In genomic region chr2:58550488-58550887, GRCm38 (mm10) we compare ENCODE assay signal across 16 mouse cellular contexts. TPM values are rescaled to one million over a fixed set of nuclear protein-coding genes. Genes with fewer than 3 reads are reported as not detected.
A peak's percentile ranks its signal among the peaks of the same experiment; 100 is the strongest.
DNase-seq lines count a peak whose midpoint lies in the region; ATAC-seq and TF ChIP-seq lines count a peak whose summit lies in the region.
"Had no signal": no experiment of that assay in that cellular context is flagged by ENCODE, and none has a peak within 500 bp of the region (broad histone marks: within the 10 kb centered on the region; RNA-seq: fewer than 3 reads in every experiment).

No protein-coding gene starts in this region.

- ATAC-seq in lung, embryonic 14.5 days (ENCODE audit: insufficient read depth), result peak; percentile 65; the same call in 1 of the 2 replicates
- peak; percentile 68; the same call in 1 of the 2 replicates for ATAC-seq in forebrain, embryonic 15.5 days (replicated peaks)
- ATAC-seq in neural tube, embryonic 12.5 days (ENCODE audit: low FRiP score, low read depth), result peak; percentile 13; the same call in 1 of the 2 replicates
- ATAC-seq in liver, embryonic 12.5 days, result no peak
- ATAC-seq: inflammation-experienced regulatory T-cells, adult 6 months had no signal

- no peak overlapping the region for H3K4me2 ChIP-seq in lung, embryonic 14.5 days
- no peak overlapping the region for H3K4me2 ChIP-seq in forebrain, embryonic 15.5 days (replicated peaks)
- no peak overlapping the region for H3K4me2 ChIP-seq in neural tube, embryonic 12.5 days (replicated peaks)
- no peak overlapping the region for H3K4me2 ChIP-seq in liver, embryonic 12.5 days
- H3K4me2 ChIP-seq: embryonic facial prominence, embryonic 13.5 days had no signal

- H3K27ac ChIP-seq in lung, embryonic 14.5 days (ENCODE audit: low read depth), result no peak overlapping the region
- H3K27ac ChIP-seq in forebrain, embryonic 15.5 days (replicated peaks), result no peak overlapping the region
- H3K27ac ChIP-seq in neural tube, embryonic 12.5 days, result no peak overlapping the region
- H3K27ac ChIP-seq in liver, embryonic 12.5 days, result no peak overlapping the region
- H3K27ac ChIP-seq: embryonic facial prominence, embryonic 13.5 days had no signal

- H3K4me1 ChIP-seq in lung, embryonic 14.5 days (ENCODE audit: insufficient read depth), result peaks cover 6% of the 10 kb centered on the region; the same call in 1 of the 2 replicates
- H3K4me1 ChIP-seq in lung, adult 2 months (ENCODE audit: control insufficient read depth, insufficient read depth, low read length), result no peaks in the 10 kb centered on the region
- H3K4me1 ChIP-seq in forebrain, embryonic 15.5 days, result peaks cover 24% of the 10 kb centered on the region
- peaks cover 20% of the 10 kb centered on the region for H3K4me1 ChIP-seq in neural tube, embryonic 12.5 days
- H3K4me1 ChIP-seq in liver, embryonic 12.5 days, result peaks cover 38% of the 10 kb centered on the region

- peak; percentile 90 for DNase-seq in heart, adult 11 months
- no peak for DNase-seq in heart, adult 9 months (ENCODE audit: low spot score in 2 of 2)
- DNase-seq in lung, embryonic 14.5 days, result peak; percentile 50
- DNase-seq in lung, adult 2 months, result no peak
- DNase-seq in urinary bladder, postnatal 10 days (ENCODE audit: low spot score), result no peak
- DNase-seq: cerebellum, postnatal 10 days; kidney, postnatal 10 days; liver; lung, postnatal 14 days; retina, postnatal 1 day; thymus, adult 2 months had no signal

- no peak overlapping the region for H3K4me3 ChIP-seq in lung, embryonic 14.5 days (ENCODE audit: low read depth, low read length)
- no peak overlapping the region for H3K4me3 ChIP-seq in lung, adult 2 months (replicated peaks; ENCODE audit: extremely low read depth, low read depth, low read length)
- H3K4me3 ChIP-seq in forebrain, embryonic 15.5 days, result no peak overlapping the region
- H3K4me3 ChIP-seq in neural tube, embryonic 12.5 days, result no peak overlapping the region
- H3K4me3 ChIP-seq in liver, embryonic 12.5 days, result no peak overlapping the region
- H3K4me3 ChIP-seq: embryonic facial prominence, embryonic 13.5 days had no signal

- no peaks in the 10 kb centered on the region for H3K27me3 ChIP-seq in lung, embryonic 14.5 days (ENCODE audit: insufficient read depth, low read length)
- H3K27me3 ChIP-seq in forebrain, embryonic 15.5 days, result no peaks in the 10 kb centered on the region
- no peaks in the 10 kb centered on the region for H3K27me3 ChIP-seq in neural tube, embryonic 12.5 days (replicated peaks)
- H3K27me3 ChIP-seq in liver, embryonic 12.5 days (replicated peaks), result no peaks in the 10 kb centered on the region
- H3K27me3 ChIP-seq: embryonic facial prominence, embryonic 13.5 days had no signal

- TF ChIP-seq CTCF in lung, embryonic 14.5 days (IDR thresholded peaks at IDR 0.05; ENCODE audit: low read depth), result no peak
- TF ChIP-seq CTCF in lung, adult 2 months (IDR thresholded peaks at IDR 0.05; ENCODE audit: insufficient read depth, low read length), result no peak

- H3K9ac ChIP-seq in lung, embryonic 14.5 days, result no peak overlapping the region
- H3K9ac ChIP-seq in forebrain, embryonic 15.5 days (replicated peaks), result no peak overlapping the region
- no peak overlapping the region for H3K9ac ChIP-seq in neural tube, embryonic 12.5 days
- H3K9ac ChIP-seq in liver, embryonic 12.5 days, result no peak overlapping the region
- H3K9ac ChIP-seq: embryonic facial prominence, embryonic 13.5 days had no signal

- H3K9me3 ChIP-seq in lung, embryonic 14.5 days (ENCODE audit: low read depth, low read length), result no peaks in the 10 kb centered on the region
- H3K9me3 ChIP-seq in forebrain, embryonic 15.5 days, result no peaks in the 10 kb centered on the region
- H3K9me3 ChIP-seq in neural tube, embryonic 12.5 days, result no peaks in the 10 kb centered on the region
- H3K9me3 ChIP-seq in liver, embryonic 12.5 days (replicated peaks), result no peaks in the 10 kb centered on the region
- H3K9me3 ChIP-seq: embryonic facial prominence, embryonic 13.5 days had no signal

- TF ChIP-seq POLR2A in lung, adult 2 months (IDR thresholded peaks at IDR 0.05; ENCODE audit: borderline replicate concordance, extremely low read depth, low read depth, low read length), result no peak

- H3K36me3 ChIP-seq in lung, embryonic 14.5 days (ENCODE audit: insufficient read depth), result no peaks in the 10 kb centered on the region
- H3K36me3 ChIP-seq in forebrain, embryonic 15.5 days, result no peaks in the 10 kb centered on the region
- H3K36me3 ChIP-seq in neural tube, embryonic 12.5 days, result no peaks in the 10 kb centered on the region
- no peaks in the 10 kb centered on the region for H3K36me3 ChIP-seq in liver, embryonic 12.5 days
- H3K36me3 ChIP-seq: embryonic facial prominence, embryonic 13.5 days had no signal

- 29% methylated on average over 9 of the region's 9 CpGs for WGBS in lung, embryonic 14.5 days
- WGBS in lung, adult 2 months, result 60% methylated on average over 9 of the region's 9 CpGs
- WGBS in forebrain, embryonic 15.5 days, result 61% methylated on average over 9 of the region's 9 CpGs
- 64% methylated on average over 9 of the region's 9 CpGs for WGBS in neural tube, embryonic 12.5 days
- WGBS in liver, embryonic 12.5 days (ENCODE audit: insufficient replicate concordance), result 64% methylated on average over 9 of the region's 9 CpGs

RNA-seq across cellular contexts. Expression of gene Acvr1, which starts 16.5 kb away (rescaled TPM):
- 6.5 and 7.4 TPM in 2 replicates for polyA plus RNA-seq in lung, embryonic 14.5 days (2014; fragmentation: Nextera tagmentation; extraction: Ambion mirVana)
- polyA plus RNA-seq in lung, adult 2 months (2012; rRNA removed), result 5.0 and 9.7 TPM in 2 replicates
- polyA plus RNA-seq in forebrain, embryonic 15.5 days (2015; fragmentation: Nextera tagmentation; extraction: Ambion mirVana), result 7.4 and 7.9 TPM in 2 replicates
- polyA plus RNA-seq in neural tube, embryonic 12.5 days (2016; fragmentation: Nextera tagmentation; extraction: Ambion mirVana), result 4.6 and 5.3 TPM in 2 replicates
- 3.4 and 3.8 TPM in 2 replicates for polyA plus RNA-seq in liver, embryonic 12.5 days (2016; fragmentation: Nextera tagmentation; extraction: Ambion mirVana)

RNA-seq across cellular contexts. Expression of gene Upp2, which starts 16.6 kb away (rescaled TPM):
- 7.0 and 8.6 TPM in 2 replicates for polyA plus RNA-seq in lung, embryonic 14.5 days (2014; fragmentation: Nextera tagmentation; extraction: Ambion mirVana)
- polyA plus RNA-seq in lung, adult 2 months (2012; rRNA removed), result 4.8 and 7.6 TPM in 2 replicates
- polyA plus RNA-seq in forebrain, embryonic 15.5 days (2015; fragmentation: Nextera tagmentation; extraction: Ambion mirVana), result 14.4 and 16.1 TPM in 2 replicates
- polyA plus RNA-seq in neural tube, embryonic 12.5 days (2016; fragmentation: Nextera tagmentation; extraction: Ambion mirVana), result 9.2 and 11.1 TPM in 2 replicates
- polyA plus RNA-seq in liver, embryonic 12.5 days (2016; fragmentation: Nextera tagmentation; extraction: Ambion mirVana), result 1.8 and 2.6 TPM in 2 replicates

Comparison
In these comparisons a context has a peak if more than half of its experiments do, and no peak if none do; other contexts are left out.
1. DNase-seq: peak in heart, adult 11 months (single experiment) and lung, embryonic 14.5 days (single experiment); none in heart, adult 9 months (0 of 2), lung, adult 2 months (single experiment) and urinary bladder, postnatal 10 days (single experiment).